Mouse (Mus musculus): ENCODE data around the gene Arid3b.

DNA sequence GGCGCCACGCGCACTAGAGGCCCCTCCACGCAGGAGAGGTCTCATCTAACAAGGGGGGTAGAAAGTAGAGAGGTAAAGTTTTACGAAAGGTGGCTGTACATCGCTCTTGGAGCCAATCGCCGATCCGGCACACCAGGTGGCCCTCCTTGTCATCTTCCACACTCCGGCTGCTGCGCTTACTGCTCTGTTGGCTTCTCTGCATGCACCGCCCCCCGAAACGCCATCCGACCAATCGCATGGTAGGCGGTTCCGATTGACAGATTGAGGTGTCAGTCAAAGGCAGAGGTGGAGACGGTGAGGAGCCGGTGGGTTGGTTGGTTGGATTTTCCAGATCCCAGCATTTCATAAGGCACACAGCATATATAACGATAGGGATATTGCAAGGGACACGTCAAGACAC, 78.1 kb downstream of the Arid3b start:
- no peak for TF ChIP-seq CTCF (IDR thresholded peaks at IDR 0.05; ENCODE audit: borderline replicate concordance, control insufficient read depth, extremely low read depth, insufficient read depth, low read length, poor library complexity)
- no peak for TF ChIP-seq POLR2A (IDR thresholded peaks at IDR 0.05; ENCODE audit: control insufficient read depth, extremely low read depth, insufficient read depth, low read length, poor library complexity)
